Mouse (Mus musculus) adrenal gland, adult (tissue): ENCODE data around the gene Wipf2.

Source experiments
- DNase-seq, 2 experiments: peaks; one replicate each; pipeline ENCODE4 v3.0.0; 2022 to 2023; ENCODE audit warnings: low spot score in 1 of 2; ENCODE audit not compliant: inconsistent age in 2 of 2

Wipf2 gene

DNA sequence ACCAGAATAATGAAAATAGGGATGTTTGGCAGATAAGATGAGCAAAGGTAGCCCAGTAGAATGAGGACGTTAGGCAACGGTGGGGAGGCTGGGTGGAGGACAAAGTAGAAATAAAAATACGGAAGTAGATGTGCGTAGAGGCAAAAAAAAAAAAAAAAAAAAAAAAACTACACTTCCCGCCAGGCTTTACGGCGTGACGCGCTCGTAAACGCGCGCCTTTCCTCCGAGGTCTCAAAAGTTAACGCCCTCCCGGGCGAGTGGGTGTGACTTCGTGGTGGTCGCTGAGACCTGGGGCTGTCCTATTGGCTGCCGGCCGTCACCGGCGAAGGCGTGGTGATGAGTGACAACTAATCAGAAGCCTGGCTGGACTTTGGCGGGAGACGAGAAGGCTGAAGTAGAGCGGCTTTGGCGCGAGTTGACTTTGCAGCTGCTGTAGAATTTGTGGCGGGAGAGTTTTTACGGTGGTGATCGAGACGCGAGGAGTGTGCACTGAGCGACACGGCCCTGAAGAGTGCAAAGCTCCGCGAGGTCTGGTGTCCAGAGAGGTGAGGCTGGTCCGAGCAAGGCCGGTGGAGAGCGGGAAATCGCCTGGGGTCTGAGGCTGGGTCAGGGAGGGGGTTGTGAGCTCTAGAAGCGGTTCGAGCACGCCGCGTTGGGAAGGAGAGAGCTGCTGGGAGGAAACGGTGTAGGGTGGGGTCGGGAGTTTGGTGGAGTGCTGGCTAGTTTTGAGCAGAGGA lies 44.2 kb downstream of the Wipf2 start, which contains the start of gene Cdc6:
Gene Cdc6, plus strand, starts transcription at position 365 of the 737 bp plus-strand sequence.
- peak; percentile 97 to 98 for DNase-seq

DNA sequence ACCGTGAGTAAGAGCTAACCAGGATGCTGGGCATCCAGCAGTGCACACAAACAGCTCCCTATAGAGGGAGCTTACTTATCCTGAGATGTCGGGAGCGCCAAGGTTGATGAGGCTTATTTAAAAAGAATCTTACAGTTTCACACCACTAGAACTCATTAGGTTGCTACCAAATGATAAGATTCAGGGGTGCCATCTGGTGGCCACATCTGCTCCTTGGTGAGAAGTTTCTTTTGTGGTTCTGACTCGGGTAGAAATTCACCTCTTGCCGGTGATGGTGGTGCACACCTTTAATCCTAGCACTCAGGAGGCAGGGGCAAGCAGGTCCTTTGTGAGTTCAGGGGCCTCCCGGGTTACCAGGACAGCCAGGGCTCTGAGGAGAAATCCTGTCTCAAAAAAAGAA lies 46.2 kb downstream of the Wipf2 start:
- peak; percentile 37 to 81 for DNase-seq

DNA sequence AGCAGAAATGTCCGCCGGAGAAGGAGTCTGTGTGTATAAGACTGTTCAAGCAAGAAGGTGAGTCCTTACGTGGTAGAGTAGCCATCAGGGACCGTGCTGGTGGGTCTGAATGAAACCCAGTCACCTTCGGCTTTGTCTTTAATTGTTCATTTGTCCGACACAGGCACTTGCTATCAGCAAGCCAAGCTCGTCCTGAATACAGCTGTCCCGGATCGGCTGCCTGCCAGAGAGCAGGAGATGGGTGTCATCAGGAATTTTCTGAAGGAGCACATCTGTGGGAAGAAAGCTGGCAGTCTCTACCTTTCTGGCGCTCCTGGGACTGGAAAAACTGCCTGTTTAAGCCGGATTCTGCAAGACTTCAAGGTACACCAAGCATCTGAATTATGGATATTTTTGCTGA lies 47.0 kb downstream of the Wipf2 start:
- DNase-seq: no peak

- no peak for DNase-seq
Measured at GRCm38 (mm10) chr11:98911498-98911897, 48.1 kb downstream of the Wipf2 start.

- no peak for DNase-seq
Measured at GRCm38 (mm10) chr11:98914196-98914595, 50.8 kb downstream of the Wipf2 start.

- DNase-seq: peak in 1 of 2 experiments; percentile 37
Measured at GRCm38 (mm10) chr11:98916376-98916775, 52.9 kb downstream of the Wipf2 start.

DNA sequence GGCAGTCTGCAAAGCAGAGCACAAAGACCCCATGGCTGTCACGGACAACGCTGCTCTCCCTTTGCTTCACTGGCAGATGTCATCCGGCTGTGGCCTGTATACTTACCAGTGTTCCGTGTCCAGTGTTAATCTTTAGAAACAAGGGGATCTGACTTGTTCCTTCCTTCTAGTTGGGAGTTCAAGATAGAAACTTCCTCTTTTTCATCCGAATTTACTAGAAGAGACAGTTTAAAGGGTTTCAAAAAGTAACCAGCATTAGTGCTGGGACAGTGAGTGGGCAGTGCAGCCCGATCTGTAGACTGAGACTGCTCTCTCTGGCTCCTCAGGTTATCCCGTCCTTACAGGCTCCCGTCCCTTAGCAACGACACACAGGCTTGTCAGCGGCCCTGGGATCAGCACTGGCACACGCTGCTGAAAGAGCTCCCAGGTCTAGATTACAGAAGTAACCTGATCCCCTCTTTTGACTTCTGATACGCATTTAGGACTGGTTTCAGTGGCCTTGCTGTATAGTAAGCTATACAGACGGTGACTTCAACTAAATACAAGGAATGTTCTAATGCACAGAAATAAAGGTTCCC lies 54.1 kb downstream of the Wipf2 start:
- peak in 1 of 2 experiments; percentile 20 for DNase-seq

GRCm38 (mm10) chr11:98918231-98918630 lies 54.8 kb downstream of the Wipf2 start:
- DNase-seq: peak; percentile 44 to 71

GRCm38 (mm10) chr11:98919009-98919408 lies 55.6 kb downstream of the Wipf2 start:
- peak in 1 of 2 experiments; percentile 19 for DNase-seq

DNA sequence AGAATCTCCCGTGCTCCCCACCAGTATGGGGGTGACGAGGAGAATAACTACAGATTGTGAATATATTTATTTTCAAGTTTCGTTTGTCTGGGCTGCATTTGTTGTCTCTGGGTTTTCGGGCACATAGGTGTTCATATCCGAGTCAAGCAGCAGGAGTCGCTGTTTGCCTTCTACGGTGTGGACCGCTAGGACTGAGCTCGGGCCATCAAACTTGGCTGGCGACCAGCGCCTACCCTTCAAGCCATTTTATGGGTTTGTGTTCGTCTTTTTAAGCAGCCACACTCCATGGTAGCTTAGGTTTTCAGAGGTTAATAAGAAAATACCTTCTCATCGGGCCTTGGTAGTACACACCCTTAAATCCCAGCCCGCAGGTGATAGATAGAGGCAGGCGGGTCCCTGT lies 58.4 kb downstream of the Wipf2 start:
- DNase-seq: peak; percentile 44 to 70

- peak; percentile 61 to 85 for DNase-seq
Measured at GRCm38 (mm10) chr11:98922307-98922706, 58.9 kb downstream of the Wipf2 start.

- peak in 1 of 2 experiments; percentile 38 for DNase-seq
Measured at GRCm38 (mm10) chr11:98922851-98923711, 59.6 kb downstream of the Wipf2 start.

GRCm38 (mm10) chr11:98924633-98925175 lies 61.3 kb downstream of the Wipf2 start:
- peak in 1 of 2 experiments; percentile 40 for DNase-seq

GRCm38 (mm10) chr11:98925265-98925721 lies 61.9 kb downstream of the Wipf2 start:
- peak; percentile 36 to 60 for DNase-seq

DNA sequence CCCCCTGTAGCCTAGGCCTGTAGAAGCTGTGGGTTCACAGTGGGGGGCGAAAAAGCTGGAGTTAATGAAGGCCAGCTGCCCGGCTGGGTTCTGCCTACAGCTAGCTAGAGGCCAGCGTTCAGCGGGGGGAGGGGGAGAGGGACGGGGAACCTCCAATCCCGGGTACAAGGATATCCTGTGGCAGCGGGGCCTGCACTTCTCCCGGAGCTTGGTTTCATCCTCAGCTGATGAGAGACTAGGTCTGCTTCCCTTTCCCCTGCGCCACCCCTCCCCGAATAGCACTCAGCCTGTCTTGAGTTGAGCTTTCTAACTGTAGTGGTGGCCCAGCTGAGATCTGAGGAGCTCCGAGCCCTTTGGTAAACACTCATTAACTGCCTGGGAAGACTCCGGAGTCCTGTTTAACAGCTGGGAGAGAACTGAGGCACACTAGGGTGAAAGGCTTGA lies 62.5 kb downstream of the Wipf2 start:
- no peak for DNase-seq

DNA sequence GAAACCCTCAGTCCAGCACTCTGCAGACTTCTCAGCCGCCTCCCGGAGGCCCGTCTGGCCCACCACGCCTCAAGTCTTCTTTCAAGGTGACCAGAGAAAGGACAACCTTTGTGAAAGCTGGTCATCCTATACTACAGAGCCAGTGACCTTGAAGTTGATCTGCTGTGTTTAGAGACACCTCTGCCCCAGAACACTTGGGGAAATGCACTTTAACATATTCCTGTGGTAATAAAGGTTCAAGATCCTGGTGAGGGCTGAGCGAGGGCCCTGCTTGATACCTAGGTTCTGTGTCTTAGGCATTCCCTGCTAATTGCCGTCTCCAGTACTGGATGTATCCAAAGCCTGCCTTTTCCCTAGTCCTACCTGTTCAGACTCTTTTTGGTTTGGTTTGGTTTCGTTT lies 63.1 kb downstream of the Wipf2 start:
- DNase-seq: no peak

GRCm38 (mm10) chr11:98927438-98928076 lies 64.1 kb downstream of the Wipf2 start, which contains the start of gene Rara:
Gene Rara, plus strand, starts transcription at chr11:98927818.
- peak; percentile 36 to 66 for DNase-seq

GRCm38 (mm10) chr11:98928186-98928893 lies 64.9 kb downstream of the Wipf2 start:
- DNase-seq: peak in 1 of 2 experiments; percentile 53

DNA sequence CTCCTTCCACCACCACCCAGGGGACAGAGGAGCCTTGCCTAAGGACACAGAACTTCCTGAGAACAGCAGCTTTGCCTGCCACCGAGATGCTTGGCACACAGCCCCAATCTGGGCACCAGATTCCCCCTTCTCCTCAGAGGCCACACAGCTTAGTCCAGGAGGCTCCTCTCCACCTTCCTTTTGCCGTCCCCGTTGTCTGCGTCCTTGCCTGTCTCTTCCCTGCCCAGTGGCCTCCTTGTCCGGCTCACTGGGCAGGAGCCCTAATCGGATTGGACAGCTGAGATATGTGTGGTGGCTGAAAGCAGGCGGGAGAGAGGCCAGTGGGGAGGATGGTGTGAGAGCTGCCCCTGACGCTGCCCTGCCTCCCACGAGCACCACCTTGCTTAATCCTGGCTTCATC lies 66.1 kb downstream of the Wipf2 start:
- peak; percentile 49 to 70 for DNase-seq

DNA sequence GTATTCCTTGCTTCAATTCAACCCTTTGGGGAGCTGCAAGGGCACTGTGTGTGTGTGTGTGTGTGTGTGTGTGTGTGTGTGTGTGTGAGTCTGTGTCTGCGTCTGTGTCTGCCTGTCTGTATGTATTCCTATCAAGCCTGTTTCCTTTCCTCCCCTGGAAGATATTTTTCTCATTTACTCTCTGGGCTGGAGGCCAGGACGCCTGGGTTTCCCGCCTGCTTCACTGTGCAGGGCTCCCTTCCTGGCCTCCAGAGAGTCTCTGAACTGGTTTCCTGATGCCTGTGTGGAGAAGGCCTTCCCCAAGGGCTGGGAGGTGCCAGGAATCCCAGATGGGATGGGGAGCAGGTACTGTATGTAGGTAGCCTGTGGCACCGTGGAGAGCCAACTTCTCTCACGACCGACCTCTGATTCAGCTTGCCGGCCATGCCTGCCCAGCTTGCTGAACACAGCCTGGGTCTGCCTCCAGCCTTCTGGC lies 66.7 kb downstream of the Wipf2 start:
- DNase-seq: peak; percentile 29 to 62
